Mouse (Mus musculus) G1E (cell line): ENCODE results near the gene Tamm41. TPM values are rescaled to one million over a fixed set of nuclear protein-coding genes. Genes with fewer than 3 reads are reported as not detected.

Experiments
- ATAC-seq: 2 replicates; pipeline ENCODE4 v1.8.0; 2016; ENCODE audit warnings: mild to moderate bottlenecking; ENCODE audit not compliant: insufficient number of reproducible peaks, poor library complexity, low FRiP score, severe bottlenecking; ENCODE audit errors: extremely low read depth
- DNase-seq: peaks from one replicate; pipeline ENCODE4 v3.0.0; 2012; ENCODE audit warnings: low spot score
- H3K27me3 ChIP-seq: 2 replicates; pipeline ENCODE4 v1.6.1; 2012; ENCODE audit warnings: mild to moderate bottlenecking, low read length, inconsistent platforms; ENCODE audit not compliant: insufficient read depth
- H3K36me3 ChIP-seq: replicated peaks from 2 replicates; pipeline ENCODE3; 2012; ENCODE audit warnings: mild to moderate bottlenecking, inconsistent platforms
- H3K4me1 ChIP-seq: 2 replicates; pipeline ENCODE4 v1.6.1; 2012; ENCODE audit warnings: low read depth, low read length, inconsistent platforms, mixed read lengths; ENCODE audit not compliant: insufficient read depth
- H3K4me3 ChIP-seq: 2 replicates; pipeline ENCODE4 v1.5.1; 2012; ENCODE audit warnings: low read depth, mild to moderate bottlenecking, inconsistent platforms, low read length, moderate library complexity, mixed read lengths
- H3K9me3 ChIP-seq: replicated peaks from 2 replicates; pipeline ENCODE4 v1.6.1; 2012; ENCODE audit warnings: inconsistent platforms
- CTCF ChIP-seq: IDR thresholded peaks from 2 replicates; pipeline ENCODE4 v1.5.1; 2012; ENCODE audit warnings: low read depth, low read length, inconsistent platforms, mixed read lengths
- GATA1 ChIP-seq: IDR thresholded peaks from 2 replicates; pipeline ENCODE4 v1.6.1; 2012; ENCODE audit warnings: borderline replicate concordance, low read length, inconsistent platforms, mixed read lengths
- GATA2 ChIP-seq: IDR thresholded peaks from 2 replicates; pipeline ENCODE4 v1.6.1; 2012; ENCODE audit warnings: low read depth, low read length, inconsistent platforms, borderline replicate concordance
- POLR2AphosphoS5 ChIP-seq: IDR thresholded peaks from 2 replicates; pipeline ENCODE4 v1.6.1; 2012; ENCODE audit warnings: low read depth, low read length, inconsistent platforms; ENCODE audit not compliant: insufficient replicate concordance
- TAL1 ChIP-seq: conservative IDR thresholded peaks from 2 replicates; pipeline ENCODE4 v1.6.1; 2012; ENCODE audit warnings: low read depth, low read length, inconsistent platforms, mixed read lengths
- polyA plus RNA-seq: library from polyadenylated mRNA; stranded (reverse); fragments of >175 nt; gene quantifications from 2 replicates; pipeline ENCODE4 v1.2.3, GENCODE M21; 2012
- total RNA-seq, 2 experiments: library from RNA; stranded (forward) in 1 of 2; stranded (reverse) in 1 of 2; fragments of 200-1000 nt in 1 of 2; fragments of >200 nt in 1 of 2; fragmentation: Nextera tagmentation in 1 of 2; gene quantifications; 2 replicates each; pipeline ENCODE4 v1.2.3; 2014 to 2017

The Tamm41 gene
- total and polyA plus RNA-seq, 3 experiments, result 20.9 to 47.4 (median 26.4) TPM

- TF ChIP-seq CTCF, result no peak
- TF ChIP-seq TAL1, result no peak
- no peak for TF ChIP-seq GATA2
- no peak for TF ChIP-seq GATA1
- TF ChIP-seq POLR2AphosphoS5, result no peak
- Histone ChIP-seq H3K9me3 (no peaks in the 10 kb centered on the region), H3K4me3 (no peak overlapping the region), H3K27me3 (peaks cover 6% of the 10 kb centered on the region; the same call in 1 of the 2 replicates), H3K36me3 (no peaks in the 10 kb centered on the region), H3K4me1 (no peaks in the 10 kb centered on the region)
- DNase-seq (no peak), ATAC-seq (no peak)
Observed at GRCm38 (mm10) chr6:114959012-114959398, 78.7 kb downstream of the Tamm41 start.

- no peaks in the 10 kb centered on the region for H3K9me3 ChIP-seq
- H3K4me1 ChIP-seq, result no peaks in the 10 kb centered on the region
- no peaks in the 10 kb centered on the region for H3K36me3 ChIP-seq
- DNase-seq (no peak), ATAC-seq (no peak)
- TF ChIP-seq CTCF, result no peak
- TF ChIP-seq GATA2, result no peak
- no peak for TF ChIP-seq TAL1
- TF ChIP-seq GATA1, result no peak
- no peak for TF ChIP-seq POLR2AphosphoS5
- no peak overlapping the region for H3K4me3 ChIP-seq
- H3K27me3 ChIP-seq, result peaks cover 6% of the 10 kb centered on the region; the same call in 1 of the 2 replicates
Observed at GRCm38 (mm10) chr6:114958249-114959011, 79.2 kb downstream of the Tamm41 start.

GRCm38 (mm10) chr6:114957756-114958155, 79.9 kb downstream of the Tamm41 start:
- H3K4me3 ChIP-seq, result no peak overlapping the region
- no peaks in the 10 kb centered on the region for H3K36me3 ChIP-seq
- H3K4me1 ChIP-seq, result no peaks in the 10 kb centered on the region
- H3K9me3 ChIP-seq, result no peaks in the 10 kb centered on the region
- no peak for DNase-seq
- H3K27me3 ChIP-seq, result peaks cover 6% of the 10 kb centered on the region; the same call in 1 of the 2 replicates
- no peak for ATAC-seq
- no peak for TF ChIP-seq CTCF
- no peak for TF ChIP-seq GATA1
- no peak for TF ChIP-seq GATA2
- no peak for TF ChIP-seq POLR2AphosphoS5
- TF ChIP-seq TAL1, result no peak

GRCm38 (mm10) chr6:114954496-114954895, 83.2 kb downstream of the Tamm41 start:
- ATAC-seq, result no peak
- Histone ChIP-seq H3K4me1 (no peaks in the 10 kb centered on the region), H3K27me3 (peaks cover 3% of the 10 kb centered on the region; the same call in 1 of the 2 replicates), H3K36me3 (no peaks in the 10 kb centered on the region), H3K9me3 (no peaks in the 10 kb centered on the region), H3K4me3 (no peak overlapping the region)
- no peak for DNase-seq
- TF ChIP-seq GATA2, result no peak
- no peak for TF ChIP-seq GATA1
- no peak for TF ChIP-seq CTCF
- no peak for TF ChIP-seq TAL1
- TF ChIP-seq POLR2AphosphoS5, result no peak

Other genes starting within 250 kb of the Tamm41 start
- gene Vgll4, start 67.9 kb downstream of the Tamm41 start, total RNA-seq (2014; fragmentation: Nextera tagmentation), result 22.9 and 33.3 TPM in 2 replicates
- gene Vgll4, start 67.9 kb downstream of the Tamm41 start, total RNA-seq (2017), result 34.6 and 35.0 TPM in 2 replicates
- gene Vgll4, start 67.9 kb downstream of the Tamm41 start, polyA plus RNA-seq, result 39.4 and 40.7 TPM in 2 replicates
- not detected in 2 replicates for gene Syn2, start 97.0 kb upstream of the Tamm41 start, total RNA-seq (2014; fragmentation: Nextera tagmentation)
- gene Syn2, start 97.0 kb upstream of the Tamm41 start, total RNA-seq (2017), result 0.12 and 0.16 TPM in 2 replicates
- gene Syn2, start 97.0 kb upstream of the Tamm41 start, polyA plus RNA-seq, result not detected in 2 replicates
- not detected in 2 replicates for gene Gm17482, start 189.5 kb upstream of the Tamm41 start, total RNA-seq (2014; fragmentation: Nextera tagmentation)
- not detected in 2 replicates for gene Gm17482, start 189.5 kb upstream of the Tamm41 start, total RNA-seq (2017)
- not detected in 2 replicates for gene Gm17482, start 189.5 kb upstream of the Tamm41 start, polyA plus RNA-seq
- not detected in 2 replicates for gene Timp4, start 214.3 kb upstream of the Tamm41 start, total RNA-seq (2014; fragmentation: Nextera tagmentation)
- 0.06 and 0.11 TPM in 2 replicates for gene Timp4, start 214.3 kb upstream of the Tamm41 start, total RNA-seq (2017)
- not detected in 2 replicates for gene Timp4, start 214.3 kb upstream of the Tamm41 start, polyA plus RNA-seq